Mouse (Mus musculus): Measurements from ENCODE around the gene Fam83c.
A peak's percentile ranks its signal among the peaks of the same experiment; 100 is the strongest.

DNA sequence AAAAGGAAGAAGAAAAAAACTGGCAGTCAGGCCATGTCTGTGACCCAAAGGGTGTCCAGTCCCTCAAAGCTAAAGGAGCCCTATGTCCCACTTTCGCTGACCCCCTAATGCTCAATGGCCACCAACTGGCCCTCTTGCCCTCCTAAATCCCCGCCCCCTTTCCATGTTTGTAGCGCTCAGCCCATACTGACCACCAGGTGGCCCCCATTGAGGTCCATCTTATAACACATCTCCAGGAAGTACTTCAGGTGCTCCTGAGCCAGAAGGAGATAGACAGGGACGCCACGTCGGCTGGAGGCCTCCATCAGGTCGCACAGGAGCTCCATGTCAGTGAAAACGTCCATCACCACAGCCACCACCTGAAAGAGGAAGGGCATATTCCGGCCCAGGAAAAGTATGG is 3.4 kb downstream of the Fam83c start:
- TF ChIP-seq CTCF (IDR thresholded peaks at IDR 0.05; ENCODE audit: low read depth): peak; percentile 58
- TF ChIP-seq EP300 (optimal IDR thresholded peaks at IDR 0.05): no peak

Data from stomach, postnatal 0 days (tissue).